Mouse (Mus musculus) induced T-regulatory cell, adult 2 months (primary cell): ENCODE measurements around the gene Usp2.

Experiments
- DNase-seq: peaks from one replicate; pipeline ENCODE4 v3.0.0-alpha.2; 2012; ENCODE audit warnings: low read depth

Usp2 gene

DNA sequence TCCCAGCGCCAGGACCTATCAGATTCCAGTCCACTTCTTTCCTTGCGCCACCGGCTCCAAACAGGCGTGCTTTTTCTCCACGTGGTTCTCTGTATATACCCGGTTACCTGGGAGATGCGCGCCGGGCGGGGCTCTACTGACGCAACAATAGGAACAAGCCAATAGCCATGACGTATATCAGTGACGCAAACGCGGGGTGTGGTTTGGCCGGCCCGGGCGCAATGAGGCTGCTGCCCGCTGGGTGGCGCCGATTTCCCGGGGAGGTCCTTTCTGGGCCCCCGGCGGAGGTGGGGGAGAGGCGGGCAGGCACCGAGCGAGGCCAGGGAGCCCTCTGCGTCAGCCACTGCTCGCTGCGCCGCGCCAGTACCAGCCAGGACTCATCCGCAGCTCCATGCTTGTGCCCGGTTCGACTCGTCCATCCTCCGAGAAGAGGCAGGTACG, at the start of gene Usp2:
Usp2 (plus strand) TSS at position 237 of the 441 bp plus-strand sequence.
- peak; percentile 99 for DNase-seq

DNA sequence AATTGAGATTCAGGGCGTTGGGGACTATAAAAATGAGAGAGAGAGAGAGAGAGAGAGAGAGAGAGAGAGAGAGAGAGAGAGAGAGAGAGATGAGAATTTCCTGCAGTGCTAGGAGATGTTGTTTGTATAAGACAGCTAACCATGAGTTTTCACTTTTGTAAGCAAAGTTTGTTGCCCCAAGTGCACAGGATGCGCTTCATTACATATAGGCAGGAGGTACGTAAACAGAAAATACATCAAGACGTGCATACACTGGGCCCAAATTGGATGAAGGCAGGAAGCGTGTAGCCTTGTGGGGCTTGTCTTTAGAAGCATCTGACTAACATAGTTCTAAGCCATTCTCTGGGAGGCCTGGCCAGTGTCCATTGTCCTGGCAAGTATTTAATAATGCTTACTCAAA, 49.0 kb upstream of the Usp2 start:
- DNase-seq: peak; percentile 84

DNA sequence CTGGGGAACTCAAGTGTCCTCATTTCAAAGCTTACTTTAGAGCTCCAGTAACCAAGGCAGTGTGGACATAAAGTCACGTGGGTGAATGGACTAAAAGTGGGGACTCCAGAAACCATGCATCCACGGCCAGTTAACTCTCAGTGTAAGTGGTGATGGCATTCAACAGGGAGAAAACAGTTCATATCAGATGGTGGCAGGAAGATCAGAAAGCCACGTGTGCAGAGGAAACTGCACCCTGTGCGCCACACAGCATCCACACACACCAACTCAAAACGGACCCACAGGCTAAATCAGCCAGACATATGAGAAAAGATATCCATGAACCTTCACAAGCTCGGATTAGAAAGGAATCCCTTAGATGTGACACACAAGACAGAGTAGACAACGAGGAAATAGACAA, 46.8 kb upstream of the Usp2 start:
- DNase-seq: peak; percentile 80

DNA sequence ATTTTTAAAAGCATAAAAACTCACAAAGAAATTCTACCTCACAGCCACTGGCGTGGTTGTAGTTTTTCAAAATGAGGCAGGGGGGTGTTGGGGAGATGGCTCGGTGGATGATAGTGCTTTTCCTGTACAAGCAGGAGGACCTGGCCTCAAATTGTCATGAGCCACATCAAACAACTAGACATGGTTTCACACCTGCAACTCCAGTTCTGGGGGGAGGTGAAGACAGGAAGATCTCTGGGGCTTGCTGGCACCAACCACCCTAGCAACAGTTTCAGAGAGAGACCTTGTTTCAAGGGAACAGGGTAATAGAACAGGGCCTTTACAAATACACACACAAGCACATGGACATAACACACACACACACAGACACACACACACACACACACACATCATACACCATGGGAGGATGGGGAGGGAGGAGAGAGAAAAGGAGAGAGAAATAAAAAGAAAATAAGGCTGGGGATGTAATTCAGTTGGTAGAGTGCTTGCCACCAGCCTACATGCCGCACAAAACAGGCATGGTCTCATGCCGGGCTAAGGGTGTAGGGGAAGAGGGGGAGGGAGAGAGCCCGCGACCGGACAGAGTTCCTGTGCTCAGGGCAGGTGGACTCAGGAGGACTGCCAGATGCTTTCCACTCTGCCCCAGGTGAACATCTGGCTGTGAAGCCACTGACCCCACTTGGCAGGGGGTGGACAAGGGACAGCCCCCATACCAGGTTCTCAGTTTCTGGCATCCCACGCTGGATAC, 44.5 kb upstream of the Usp2 start:
- peak; percentile 86 for DNase-seq

DNA sequence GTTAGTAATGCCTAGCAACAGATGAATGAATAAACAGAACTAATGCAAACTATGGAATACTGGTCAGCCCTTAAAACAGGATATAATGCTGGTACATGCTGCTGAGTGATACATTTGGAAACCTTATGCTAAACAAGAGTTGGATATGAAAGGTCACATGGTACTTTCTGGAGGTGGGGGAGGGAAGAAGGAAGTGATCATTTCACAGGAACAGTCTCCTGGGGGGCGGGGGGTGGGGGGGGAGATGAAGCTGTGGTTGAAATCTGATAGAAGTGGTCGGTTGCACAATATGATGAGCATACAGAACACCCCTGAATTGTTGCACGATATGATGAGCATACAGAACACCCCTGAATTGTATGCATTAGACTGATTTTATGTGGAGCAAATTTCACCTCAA, 42.7 kb upstream of the Usp2 start:
- DNase-seq: peak; percentile 66

DNA sequence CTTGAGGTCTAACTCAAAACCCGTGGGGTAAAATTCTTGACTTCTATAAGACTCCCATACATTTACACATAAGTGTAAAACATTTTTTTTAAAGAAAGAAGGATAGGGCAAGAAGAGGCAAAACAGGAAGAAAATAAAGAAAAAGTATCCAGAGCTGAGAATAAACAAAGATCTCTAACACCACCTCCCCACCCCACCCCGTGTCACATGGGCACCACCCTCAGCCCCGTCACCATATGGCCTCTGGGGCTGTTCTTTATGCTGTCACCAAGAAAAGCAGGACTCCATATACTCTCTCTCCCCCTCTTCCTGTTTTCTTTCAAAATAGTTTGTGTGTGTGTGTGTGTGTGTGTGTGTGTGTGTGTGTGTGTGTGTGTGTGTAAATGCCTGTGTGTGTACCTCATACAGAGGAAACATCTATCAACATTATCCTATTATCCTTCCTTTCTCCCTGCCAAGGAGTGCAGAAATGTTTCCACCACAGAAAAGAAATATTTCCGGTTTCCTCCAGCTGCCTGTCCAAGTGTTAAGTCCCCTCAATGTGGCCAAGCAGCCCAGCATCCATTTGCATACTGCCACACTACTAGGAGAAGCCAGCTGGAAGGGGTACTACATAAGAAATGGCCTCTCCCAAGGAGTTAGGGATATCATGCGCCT, 37.1 kb upstream of the Usp2 start:
- DNase-seq: peak; percentile 69

DNA sequence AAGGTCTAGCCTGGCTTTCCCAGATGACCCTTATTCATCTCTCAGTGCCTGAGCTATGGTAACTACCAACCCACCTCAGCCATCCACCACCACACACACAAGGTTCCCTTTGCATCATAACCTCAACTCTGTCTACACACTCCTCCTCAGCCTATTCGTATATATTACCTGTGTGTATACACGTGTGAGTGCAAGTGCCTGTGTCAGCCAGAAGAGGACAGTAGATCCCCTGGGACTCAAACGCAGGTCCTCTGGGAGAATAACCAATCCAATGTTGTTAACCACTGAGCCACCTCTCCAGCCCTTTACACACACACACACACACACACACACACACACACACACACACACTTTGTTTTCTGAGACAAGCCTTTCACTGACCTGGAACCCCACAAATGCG, 36.2 kb upstream of the Usp2 start:
- no peak for DNase-seq

DNA sequence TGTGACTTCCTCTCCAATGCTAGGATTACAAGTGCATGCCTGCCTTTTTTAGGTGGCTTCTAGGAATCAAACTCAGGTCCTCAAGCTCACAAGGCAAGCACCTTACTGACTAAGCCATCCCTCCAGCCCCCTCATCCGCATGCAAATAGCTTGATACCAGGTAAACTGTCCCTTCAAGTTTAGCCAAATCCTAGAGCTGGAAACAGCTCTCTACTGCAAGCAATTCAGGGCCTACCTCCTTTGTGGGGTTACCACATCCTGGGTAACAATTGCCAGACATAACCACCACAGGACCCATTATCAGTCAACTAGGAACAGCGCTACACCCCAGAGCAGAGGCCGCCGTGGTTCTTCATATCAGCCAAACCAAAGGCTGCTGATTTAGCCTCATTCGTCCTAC, 35.7 kb upstream of the Usp2 start:
- DNase-seq: peak; percentile 92

DNA sequence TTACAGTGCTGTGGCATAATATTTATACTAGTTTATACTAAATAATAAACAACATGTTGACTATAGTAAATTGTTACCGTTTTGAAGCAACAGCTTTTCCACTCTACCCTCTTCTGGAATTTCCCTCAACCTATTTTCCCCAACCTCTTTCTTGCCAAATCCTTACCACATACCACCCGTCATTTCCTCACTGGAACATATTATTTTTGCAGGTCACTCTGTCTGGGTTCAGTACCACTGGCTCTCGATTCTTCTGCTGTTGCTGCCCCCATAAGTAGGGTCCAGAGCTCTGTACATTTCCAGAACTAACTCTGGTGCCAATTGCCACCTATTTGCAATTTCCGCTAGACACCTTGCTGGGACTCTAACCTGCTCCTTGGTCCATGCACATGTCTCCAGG, 34.9 kb upstream of the Usp2 start:
- peak; percentile 79 for DNase-seq

DNA sequence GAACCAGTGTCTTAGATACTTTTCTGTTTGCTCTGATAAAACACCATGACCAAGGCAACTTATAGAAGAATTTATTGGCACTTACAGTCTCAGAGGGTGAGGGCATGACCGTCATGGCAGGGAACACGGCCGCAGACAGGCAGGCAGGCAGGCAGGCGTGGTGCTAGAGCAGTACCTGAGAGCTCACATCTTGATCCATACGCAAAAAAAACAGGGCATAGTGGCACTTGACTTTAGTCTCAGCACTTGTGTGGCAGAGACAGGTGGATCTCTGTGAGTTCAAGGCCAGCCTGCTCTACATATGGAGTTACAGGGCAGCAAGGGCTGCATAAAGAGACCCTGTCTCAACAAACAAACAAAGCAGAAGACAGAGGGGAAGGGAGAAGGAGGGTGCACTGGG, 33.5 kb upstream of the Usp2 start:
- peak; percentile 56 for DNase-seq

DNA sequence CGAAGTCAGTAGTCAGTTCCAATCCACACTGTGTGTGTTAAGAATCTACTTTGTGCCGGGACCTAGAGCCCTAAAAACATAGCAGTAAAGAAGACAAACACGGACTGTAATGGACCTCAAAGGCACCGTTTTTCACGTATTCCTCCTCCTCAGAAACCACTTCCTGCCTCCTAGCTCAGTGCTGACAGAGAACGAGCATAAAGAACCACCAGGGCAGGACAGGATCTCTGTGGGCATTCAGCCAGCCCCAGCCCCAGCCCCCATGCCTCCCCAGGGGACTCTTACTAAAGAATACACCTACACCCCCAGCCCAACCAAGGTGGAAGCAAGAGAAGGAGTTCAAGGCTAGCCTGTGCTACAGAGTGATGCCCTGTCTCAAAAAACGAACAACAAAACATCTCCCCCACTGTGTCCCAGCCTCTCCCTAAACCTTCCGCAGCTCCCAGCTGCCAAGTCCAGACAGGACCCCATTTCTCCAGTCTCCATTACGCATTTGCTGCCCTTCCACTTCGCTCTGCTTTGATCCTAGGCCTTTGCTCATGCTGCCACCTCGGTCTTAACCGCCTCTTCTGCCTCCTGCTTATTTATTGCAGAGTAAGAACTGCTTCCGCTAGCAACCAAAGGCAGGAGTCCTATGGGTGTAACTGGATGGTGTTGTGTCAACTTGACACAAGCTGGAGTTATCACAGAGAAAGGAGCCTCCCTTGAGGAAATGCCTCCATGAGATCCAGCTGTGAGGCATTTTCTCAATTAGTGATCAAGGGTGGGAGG, 32.7 kb upstream of the Usp2 start:
- peak; percentile 92 for DNase-seq

DNA sequence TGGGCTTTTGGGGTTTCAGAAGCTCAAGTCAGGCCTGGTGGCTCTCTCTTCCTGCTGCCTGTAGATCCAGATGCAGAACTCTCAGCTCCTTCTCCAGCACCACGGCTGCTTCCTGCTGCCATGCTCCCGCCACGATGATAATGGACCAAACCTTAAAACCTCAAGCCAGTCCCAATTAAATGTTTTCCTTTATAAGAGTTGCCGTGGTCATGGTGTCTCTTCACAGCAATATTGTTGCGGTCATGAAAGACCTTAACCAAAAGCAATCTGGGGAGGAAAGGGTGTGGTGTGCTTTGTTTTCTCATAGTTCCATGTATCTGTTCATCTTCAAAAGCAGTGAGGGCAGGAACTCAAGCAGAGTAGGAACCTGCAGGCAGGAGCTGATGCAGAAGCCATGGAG, 29.7 kb upstream of the Usp2 start:
- peak; percentile 74 for DNase-seq

DNA sequence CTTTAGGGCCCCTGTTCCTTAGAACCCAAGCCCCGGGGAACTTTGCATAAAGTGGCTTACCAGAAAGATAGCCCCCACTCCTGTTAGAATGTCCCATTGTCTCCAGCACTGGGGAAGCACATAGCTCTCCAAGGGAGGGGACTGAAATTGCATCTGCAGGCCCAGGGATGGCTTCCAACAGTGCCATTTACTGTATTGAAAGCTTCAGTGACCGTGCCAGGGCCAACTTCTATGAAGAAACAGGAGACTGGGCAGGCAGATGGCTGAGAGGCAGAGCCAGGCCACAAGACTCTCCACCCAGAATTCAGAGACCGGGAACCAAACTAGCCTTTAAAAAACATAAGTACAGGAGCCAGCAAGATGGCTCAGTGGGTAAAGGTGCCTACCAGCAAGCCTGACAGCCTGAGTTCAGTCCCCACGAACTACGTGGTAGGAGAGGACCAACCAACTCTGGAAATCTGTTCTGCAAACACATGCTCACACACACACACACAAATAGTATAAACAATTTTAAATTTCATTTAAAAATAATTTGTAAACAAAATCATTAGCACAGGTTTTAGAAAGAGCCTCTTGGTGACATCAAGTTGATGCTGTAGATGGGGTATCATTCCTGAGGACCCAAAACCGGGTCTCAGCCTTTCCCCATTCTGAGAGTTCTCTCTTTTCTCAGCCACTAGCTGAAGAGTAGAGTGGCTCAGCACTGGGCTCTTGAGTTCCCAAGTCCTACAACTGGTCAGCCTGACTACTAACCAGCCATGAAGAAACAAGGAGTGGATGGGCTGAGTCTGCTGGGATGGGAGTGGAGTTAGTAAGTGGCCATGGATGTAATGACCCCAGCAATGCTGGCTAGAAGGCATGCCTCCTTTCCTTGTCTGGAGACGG, 25.1 kb upstream of the Usp2 start:
- peak; percentile 41 for DNase-seq

DNA sequence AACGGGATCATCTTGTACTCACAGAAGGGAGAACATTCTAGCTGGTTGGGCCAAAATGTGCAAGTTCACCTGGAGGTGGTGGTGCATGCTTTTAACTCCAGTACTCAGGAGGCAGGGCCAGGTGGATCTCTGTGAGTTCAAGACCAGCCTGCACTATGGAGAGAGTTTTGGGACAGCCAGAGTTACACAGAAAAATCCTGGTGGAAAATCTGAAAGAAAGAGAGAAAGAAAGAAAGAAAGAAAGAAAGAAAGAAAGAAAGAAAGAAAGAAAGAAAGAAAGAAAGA, 24.5 kb upstream of the Usp2 start:
- DNase-seq: no peak

DNA sequence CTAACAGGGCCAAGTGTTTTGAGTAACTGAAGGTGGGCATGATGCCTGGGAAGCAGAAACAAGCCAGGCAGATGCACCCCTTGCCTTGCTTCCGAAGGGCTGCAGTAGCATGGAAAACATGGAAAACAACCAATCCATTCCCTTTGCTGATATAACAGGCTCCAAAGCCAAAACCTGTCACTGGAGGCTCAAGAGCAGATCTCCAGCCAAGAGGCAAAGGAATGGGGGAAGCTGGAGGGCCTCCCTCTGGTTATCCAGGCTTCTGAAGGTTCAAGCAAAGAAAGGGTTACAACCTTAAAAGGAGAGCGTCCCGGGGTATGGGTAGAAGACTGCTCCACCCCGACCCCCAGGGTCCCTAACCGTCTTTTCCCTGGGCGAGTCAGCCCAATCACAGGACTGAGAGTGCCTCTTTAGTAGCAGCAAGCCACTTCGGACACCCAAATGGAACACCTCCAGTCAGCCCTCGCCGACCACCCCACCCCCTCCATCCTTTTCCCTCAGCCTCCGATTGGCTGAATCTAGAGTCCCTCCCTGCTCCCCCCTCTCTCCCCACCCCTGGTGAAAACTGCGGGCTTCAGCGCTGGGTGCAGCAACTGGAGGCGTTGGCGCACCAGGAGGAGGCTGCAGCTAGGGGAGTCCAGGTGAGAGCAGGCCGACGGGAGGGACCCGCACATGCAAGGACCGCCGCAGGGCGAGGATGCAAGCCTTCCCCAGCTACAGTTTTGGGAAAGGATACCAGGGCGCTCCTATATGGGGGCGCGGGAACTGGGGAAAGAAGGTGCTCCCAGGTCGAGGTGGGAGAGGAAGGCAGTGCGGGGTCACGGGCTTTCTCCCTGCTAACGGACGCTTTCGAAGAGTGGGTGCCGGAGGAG, 23.7 kb upstream of the Usp2 start, which contains the start of gene Thy1:
Thy1 (plus strand) TSS at position 549 of the 872 bp plus-strand sequence.
- DNase-seq: peak; percentile 79

DNA sequence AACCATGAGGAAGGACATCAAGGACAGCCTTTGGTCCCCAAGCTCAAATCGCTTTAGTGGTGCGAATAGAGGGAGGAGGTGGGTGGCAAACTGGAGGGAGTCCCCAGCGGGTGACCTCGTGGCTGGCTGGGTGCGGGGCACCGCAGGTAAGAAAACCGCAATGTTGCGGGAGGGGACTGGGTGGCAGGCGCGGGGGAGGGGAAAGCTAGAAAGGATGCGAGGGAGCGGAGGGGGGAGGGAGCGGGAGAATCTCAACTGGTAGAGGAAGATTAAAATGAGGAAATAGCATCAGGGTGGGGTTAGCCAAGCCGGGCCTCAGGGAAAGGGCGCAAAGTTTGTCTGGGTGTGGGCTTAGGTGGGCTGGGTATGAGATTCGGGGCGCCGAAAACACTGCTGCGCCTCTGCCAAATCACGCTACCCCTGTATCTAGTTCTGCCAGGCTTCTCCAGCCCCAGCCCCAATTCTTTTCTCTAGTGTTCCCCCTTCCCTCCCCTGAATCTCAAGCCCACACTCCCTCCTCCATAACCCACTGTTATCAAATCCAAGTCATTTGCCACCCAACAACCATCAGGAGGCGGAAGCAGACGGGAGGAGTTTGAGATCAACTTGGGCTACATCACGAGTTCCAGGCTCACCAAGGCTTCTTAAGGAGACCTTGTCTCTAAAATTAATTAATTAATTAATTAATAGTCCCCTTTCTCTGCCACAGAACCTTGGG, 23.0 kb upstream of the Usp2 start:
- DNase-seq: peak; percentile 74

DNA sequence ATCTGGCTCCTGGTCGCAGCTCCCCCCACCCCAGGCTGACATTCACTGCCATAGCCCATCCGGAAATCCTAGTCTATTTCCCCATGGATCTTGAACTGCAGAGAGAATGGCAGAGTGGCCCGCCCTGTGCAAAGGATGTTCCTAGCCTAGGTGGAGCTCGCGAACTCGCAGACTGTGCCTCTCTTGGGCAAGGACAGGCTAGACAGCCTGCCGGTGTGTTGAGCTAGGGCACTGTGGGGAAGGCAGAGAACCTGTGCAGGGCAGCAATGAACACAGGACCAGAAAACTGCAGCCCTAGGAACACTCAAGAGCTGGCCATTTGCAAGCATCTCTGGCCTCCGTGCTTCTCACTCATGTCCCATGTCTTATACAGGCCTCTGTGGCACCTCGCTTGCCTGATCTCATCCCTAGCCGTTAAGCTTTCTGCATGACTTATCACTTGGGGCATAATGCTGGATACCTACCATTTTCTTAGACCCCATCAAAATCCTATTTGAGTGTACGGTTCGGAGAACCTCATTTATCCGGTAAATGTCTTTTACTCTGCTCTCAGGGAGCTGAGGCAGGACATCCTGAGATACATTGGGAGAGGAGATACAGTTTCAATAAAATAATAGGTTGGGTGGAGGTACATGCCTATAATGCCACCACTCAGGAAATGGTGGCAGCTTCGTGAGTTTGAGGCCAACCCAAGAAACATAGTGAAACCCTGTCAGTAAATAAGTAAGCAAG, 22.2 kb upstream of the Usp2 start:
- peak; percentile 74 for DNase-seq

DNA sequence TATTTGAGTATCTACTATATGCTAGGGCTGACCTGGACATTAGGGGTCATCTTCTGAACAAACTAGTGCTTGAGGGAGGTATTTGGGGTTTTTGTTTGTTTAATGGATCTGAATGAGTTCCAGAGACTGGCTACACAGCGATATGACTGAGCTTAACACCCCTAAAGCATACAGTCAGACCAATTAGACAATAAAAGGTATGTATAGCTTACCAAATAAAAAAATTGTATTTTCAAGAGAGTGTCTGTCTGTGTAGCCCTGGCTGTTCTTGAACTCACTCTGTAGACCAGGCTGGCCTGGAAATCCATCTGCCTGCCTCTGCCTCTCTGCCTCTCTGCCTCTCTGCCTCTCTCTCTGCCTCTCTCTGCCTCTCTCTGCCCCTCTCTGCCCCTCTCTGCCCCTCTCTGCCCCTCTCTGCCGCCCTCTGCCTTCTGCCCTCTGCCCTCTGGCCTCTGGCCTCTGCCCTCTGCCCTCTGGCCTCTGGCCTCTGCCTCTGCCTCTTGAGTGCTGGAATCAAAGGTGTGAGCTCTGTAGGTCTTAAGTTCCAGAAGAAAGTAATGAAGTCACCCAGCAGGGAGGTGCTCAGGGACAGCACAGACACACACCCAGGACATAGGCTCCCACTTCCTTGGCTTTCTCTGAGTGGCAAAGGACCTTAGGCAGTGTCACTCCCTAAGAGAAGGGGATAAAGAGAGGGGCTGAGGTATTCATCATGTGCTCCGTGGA, 21.5 kb upstream of the Usp2 start:
- no peak for DNase-seq

DNA sequence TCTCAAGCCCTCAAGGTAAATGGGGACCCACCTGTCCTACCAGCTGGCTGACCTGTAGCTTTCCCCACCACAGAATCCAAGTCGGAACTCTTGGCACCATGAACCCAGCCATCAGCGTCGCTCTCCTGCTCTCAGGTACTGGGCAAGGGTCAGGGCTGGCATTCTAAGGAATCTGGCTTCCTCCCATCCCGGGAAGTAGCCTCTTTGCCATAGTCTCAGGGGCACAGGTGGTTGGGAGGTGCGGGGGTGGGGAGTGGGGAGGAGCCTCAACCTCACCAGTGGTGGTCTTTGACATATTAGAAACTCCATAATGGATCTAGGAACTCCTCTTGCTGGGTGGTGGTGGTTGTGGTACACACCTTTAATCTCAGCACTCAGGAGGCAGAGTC, 20.9 kb upstream of the Usp2 start:
- peak; percentile 29 for DNase-seq
